Mouse (Mus musculus) hindbrain, embryonic 16.5 days (tissue): ENCODE results near the gene Cox15. TPM values are rescaled to one million over a fixed set of nuclear protein-coding genes. Genes with fewer than 3 reads are reported as not detected.

Experiments
- polyA plus RNA-seq: library from polyadenylated mRNA; unstranded; fragments of >200 nt; fragmentation: Nextera tagmentation; extraction: Ambion mirVana; gene quantifications from 2 replicates; pipeline ENCODE4 v1.2.1, GENCODE M21; 2015

Cox15 gene
- polyA plus RNA-seq, 1 experiment from 2014 or later, result 13.2 TPM

Other genes starting within 250 kb of the Cox15 start
- gene Got1, start 228.4 kb downstream of the Cox15 start, polyA plus RNA-seq, result 124 and 140 TPM in 2 replicates
- gene Nkx2-3, start 140.7 kb downstream of the Cox15 start, polyA plus RNA-seq, result 0.19 TPM in 1 of 2 replicates, not detected in the other
- 14.6 and 15.2 TPM in 2 replicates for gene Slc25a28, start 78.1 kb downstream of the Cox15 start, polyA plus RNA-seq
- 8.1 and 8.3 TPM in 2 replicates for gene Entpd7, start 63.3 kb downstream of the Cox15 start, polyA plus RNA-seq
- 7.3 and 7.7 TPM in 2 replicates for gene Cutc, start within 50 bp of the Cox15 start, polyA plus RNA-seq
- gene Abcc2, start 29.2 kb upstream of the Cox15 start, polyA plus RNA-seq, result 0.04 and 0.12 TPM in 2 replicates
- gene Dnmbp, start 187.2 kb upstream of the Cox15 start, polyA plus RNA-seq, result 8.1 and 8.9 TPM in 2 replicates
- gene Cpn1, start 233.6 kb upstream of the Cox15 start, polyA plus RNA-seq, result 0.26 and 0.70 TPM in 2 replicates